Mouse (Mus musculus) ES-Bruce4 (cell line): ENCODE data around the gene Glis3.

ENCODE experiments used
- CTCF ChIP-seq: IDR thresholded peaks from one replicate; pipeline ENCODE4 v1.8.1; 2011; ENCODE audit warnings: low read depth, low read length
- EP300 ChIP-seq: IDR thresholded peaks from 2 replicates; pipeline ENCODE4 v1.6.1; 2011; ENCODE audit warnings: low read depth, low read length; ENCODE audit not compliant: insufficient read depth
- POLR2A ChIP-seq: IDR thresholded peaks from one replicate; pipeline ENCODE4 v1.8.1; 2011; ENCODE audit warnings: low read length; ENCODE audit not compliant: insufficient read depth

- no peak for TF ChIP-seq EP300
- TF ChIP-seq CTCF = no peak
- no peak for TF ChIP-seq POLR2A
These were observed 448.4 kb downstream of the Glis3 start for GRCm38 (mm10) chr19:28231511-28231910.
